Mouse (Mus musculus): ENCODE measurements around the gene Sparcl1. TPM values are rescaled to one million over a fixed set of nuclear protein-coding genes. Genes with fewer than 3 reads are reported as not detected.

Gene Sparcl1
- polyA plus RNA-seq, 1 experiment from 2014 or later: 183 TPM

DNA sequence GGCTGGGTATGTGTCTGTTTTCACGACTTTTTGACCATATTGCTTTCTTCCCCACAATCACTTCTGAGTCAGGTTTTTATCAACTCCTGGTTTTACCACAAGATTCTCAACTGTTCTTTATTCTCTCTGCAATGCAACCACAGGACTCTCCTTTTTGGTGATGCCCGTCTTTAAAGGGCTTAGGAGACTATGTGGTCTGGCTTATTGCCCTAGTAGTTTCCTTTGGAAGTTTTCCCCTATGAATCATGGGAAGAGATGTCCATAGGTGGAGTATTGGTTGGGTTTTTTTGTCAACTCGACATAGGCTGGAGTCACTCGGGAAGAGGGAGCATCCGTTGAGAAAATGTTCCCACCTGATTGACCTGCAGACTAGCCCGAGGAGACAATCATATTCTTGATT is 32.8 kb downstream of the Sparcl1 start:
- H3K27ac ChIP-seq (ENCODE audit: low read depth): no peak overlapping the region
- H3K9me3 ChIP-seq (ENCODE audit: control insufficient read depth, low read length): no peaks in the 10 kb centered on the region
- WGBS: 90% methylated on average over 6 of the region's 6 CpGs
- no peak overlapping the region for H3K4me2 ChIP-seq (ENCODE audit: low read length)
- no peaks in the 10 kb centered on the region; the same call in 1 of the 2 replicates for H3K4me1 ChIP-seq (replicated peaks; ENCODE audit: control insufficient read depth, insufficient read depth, low read length)
- no peaks in the 10 kb centered on the region for H3K27me3 ChIP-seq (replicated peaks; ENCODE audit: control insufficient read depth, insufficient read depth, low read length)
- H3K36me3 ChIP-seq (ENCODE audit: control insufficient read depth, insufficient read depth, low read length): peaks cover 19% of the 10 kb centered on the region; the same call in 1 of the 2 replicates
- ATAC-seq (replicated peaks; ENCODE audit: low FRiP score, low TSS enrichment, low read depth): no peak
- H3K9ac ChIP-seq (ENCODE audit: low read length): no peak overlapping the region
- no peak for DNase-seq (ENCODE audit: low spot score)
- no peak overlapping the region for H3K4me3 ChIP-seq (ENCODE audit: low read depth, low read length)

DNA sequence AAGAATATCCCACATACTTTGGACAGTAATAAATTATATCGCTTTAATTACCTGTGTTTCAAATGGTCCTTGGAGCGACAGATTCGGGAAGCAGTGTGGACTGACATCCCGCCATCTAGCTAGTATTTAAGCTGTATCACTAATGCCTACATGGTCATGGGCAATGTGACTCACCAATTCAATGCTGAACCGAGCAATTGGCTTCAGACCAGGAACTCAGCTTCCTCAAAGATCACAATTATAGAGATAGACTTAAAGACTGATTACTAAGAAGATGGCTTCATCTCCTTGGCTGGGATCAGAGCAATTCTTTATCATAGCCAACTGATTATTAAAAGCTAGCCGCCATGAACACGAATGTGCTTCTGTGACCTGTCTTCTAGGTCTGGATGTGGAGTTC is 36.0 kb downstream of the Sparcl1 start, which contains the start of gene Gm17660:
Gene Gm17660, minus strand, starts transcription at position 101 of the 400 bp plus-strand sequence.
- Histone ChIP-seq H3K4me3 (ENCODE audit: low read depth, low read length) (no peak within 1 kb of the TSS), H3K4me2 (ENCODE audit: low read length) (peak within 1 kb of the TSS; percentile 15), H3K9me3 (ENCODE audit: control insufficient read depth, low read length) (no peaks in the 10 kb centered on the region), H3K36me3 (ENCODE audit: control insufficient read depth, insufficient read depth, low read length) (0 out of 2 replicates have a peak, but pooled peaks cover 6% of the 10 kb centered on the region), H3K27me3 (replicated peaks; ENCODE audit: control insufficient read depth, insufficient read depth, low read length) (no peaks in the 10 kb centered on the region), H3K4me1 (replicated peaks; ENCODE audit: control insufficient read depth, insufficient read depth, low read length) (no peaks in the 10 kb centered on the region; the same call in 1 of the 2 replicates), H3K27ac (ENCODE audit: low read depth) (no peak within 1 kb of the TSS), H3K9ac (ENCODE audit: low read length) (no peak within 1 kb of the TSS)
- 95% methylated on average over 7 of the region's 7 CpGs for WGBS
- DNase-seq (ENCODE audit: low spot score): no peak
- no peak for ATAC-seq (replicated peaks; ENCODE audit: low FRiP score, low TSS enrichment, low read depth)

DNA sequence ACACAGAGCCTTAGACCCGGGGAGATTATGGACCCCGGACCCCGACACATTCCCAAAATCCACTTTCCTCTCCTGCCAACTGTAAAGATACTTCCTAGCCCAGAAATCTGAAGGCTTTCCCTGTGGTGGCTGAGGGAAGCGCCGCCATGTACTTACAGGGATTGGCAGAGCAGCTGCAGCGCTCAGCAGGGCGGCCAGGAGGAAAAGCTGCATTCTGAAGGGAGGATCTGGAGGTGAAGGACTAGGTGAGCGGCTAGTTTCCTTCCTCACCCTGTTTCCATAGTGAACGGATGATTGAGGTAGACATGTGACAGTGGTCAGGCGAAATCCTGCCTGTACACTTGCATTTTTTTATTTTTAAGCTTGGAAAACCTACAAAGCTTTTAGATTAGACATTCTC is 37.2 kb downstream of the Sparcl1 start:
- Histone ChIP-seq H3K9me3 (ENCODE audit: control insufficient read depth, low read length) (no peaks in the 10 kb centered on the region), H3K9ac (ENCODE audit: low read length) (no peak overlapping the region), H3K4me3 (ENCODE audit: low read depth, low read length) (no peak overlapping the region), H3K27ac (ENCODE audit: low read depth) (no peak overlapping the region), H3K36me3 (ENCODE audit: control insufficient read depth, insufficient read depth, low read length) (0 out of 2 replicates have a peak, but pooled peaks cover 6% of the 10 kb centered on the region), H3K27me3 (replicated peaks; ENCODE audit: control insufficient read depth, insufficient read depth, low read length) (no peaks in the 10 kb centered on the region), H3K4me2 (ENCODE audit: low read length) (no peak overlapping the region), H3K4me1 (replicated peaks; ENCODE audit: control insufficient read depth, insufficient read depth, low read length) (no peaks in the 10 kb centered on the region; the same call in 1 of the 2 replicates)
- ATAC-seq (replicated peaks; ENCODE audit: low FRiP score, low TSS enrichment, low read depth): no peak
- DNase-seq (ENCODE audit: low spot score): no peak
- 27% methylated on average over 10 of the region's 10 CpGs for WGBS

DNA sequence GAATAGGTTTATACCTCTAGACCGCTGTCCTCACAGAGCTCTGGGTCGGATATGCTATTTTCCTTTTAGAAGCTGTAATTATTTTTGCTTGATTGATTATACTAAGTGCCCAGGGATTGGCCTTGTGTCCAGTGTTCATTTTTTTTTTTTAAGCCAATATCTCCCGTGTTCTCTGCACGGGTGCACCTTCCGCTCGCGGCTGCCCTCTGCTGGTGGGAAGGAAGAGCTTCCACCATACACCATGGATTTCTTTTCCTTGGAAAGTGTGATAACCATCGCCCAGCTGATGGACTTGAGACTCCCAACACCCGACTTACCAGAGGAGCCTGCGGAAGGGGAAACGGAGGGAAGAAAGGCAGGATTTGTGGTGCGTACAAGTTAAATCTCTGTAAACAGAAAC is 39.1 kb downstream of the Sparcl1 start:
- H3K9ac ChIP-seq (ENCODE audit: low read length): no peak overlapping the region
- ATAC-seq (replicated peaks; ENCODE audit: low FRiP score, low TSS enrichment, low read depth): 0 out of 2 replicates have a peak, but pooled peaks have one; percentile 47
- 25% methylated on average over 12 of the region's 12 CpGs for WGBS
- no peaks in the 10 kb centered on the region for H3K36me3 ChIP-seq (ENCODE audit: control insufficient read depth, insufficient read depth, low read length)
- no peak overlapping the region for H3K27ac ChIP-seq (ENCODE audit: low read depth)
- H3K27me3 ChIP-seq (replicated peaks; ENCODE audit: control insufficient read depth, insufficient read depth, low read length): no peaks in the 10 kb centered on the region
- DNase-seq (ENCODE audit: low spot score): peak; percentile 81
- H3K4me2 ChIP-seq (ENCODE audit: low read length): no peak overlapping the region
- H3K4me3 ChIP-seq (ENCODE audit: low read depth, low read length): no peak overlapping the region
- H3K9me3 ChIP-seq (ENCODE audit: control insufficient read depth, low read length): no peaks in the 10 kb centered on the region
- H3K4me1 ChIP-seq (replicated peaks; ENCODE audit: control insufficient read depth, insufficient read depth, low read length): no peaks in the 10 kb centered on the region; the same call in 1 of the 2 replicates

DNA sequence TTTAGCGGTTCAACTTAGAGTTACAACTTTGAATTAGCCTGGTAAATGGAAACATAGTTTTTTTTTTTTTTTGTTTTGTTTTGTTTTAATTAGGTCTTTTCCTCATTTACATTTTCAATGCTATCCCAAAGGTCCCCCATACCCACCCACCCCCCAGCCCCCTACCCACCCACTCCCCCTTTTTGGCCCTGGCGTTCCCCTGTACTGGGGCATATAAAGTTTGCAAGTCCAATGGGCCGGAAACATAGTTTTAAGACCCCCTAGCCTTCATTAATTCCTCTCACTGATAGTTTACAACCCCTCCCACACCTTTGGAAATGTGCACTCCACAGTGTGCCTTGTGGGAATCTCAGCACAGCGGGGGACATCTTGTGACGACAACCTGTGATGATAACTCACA is 39.9 kb downstream of the Sparcl1 start:
- DNase-seq (ENCODE audit: low spot score) (no peak), ATAC-seq (replicated peaks; ENCODE audit: low FRiP score, low TSS enrichment, low read depth) (peak; percentile 83)
- WGBS: 87% methylated on average over 5 of the region's 5 CpGs

DNA sequence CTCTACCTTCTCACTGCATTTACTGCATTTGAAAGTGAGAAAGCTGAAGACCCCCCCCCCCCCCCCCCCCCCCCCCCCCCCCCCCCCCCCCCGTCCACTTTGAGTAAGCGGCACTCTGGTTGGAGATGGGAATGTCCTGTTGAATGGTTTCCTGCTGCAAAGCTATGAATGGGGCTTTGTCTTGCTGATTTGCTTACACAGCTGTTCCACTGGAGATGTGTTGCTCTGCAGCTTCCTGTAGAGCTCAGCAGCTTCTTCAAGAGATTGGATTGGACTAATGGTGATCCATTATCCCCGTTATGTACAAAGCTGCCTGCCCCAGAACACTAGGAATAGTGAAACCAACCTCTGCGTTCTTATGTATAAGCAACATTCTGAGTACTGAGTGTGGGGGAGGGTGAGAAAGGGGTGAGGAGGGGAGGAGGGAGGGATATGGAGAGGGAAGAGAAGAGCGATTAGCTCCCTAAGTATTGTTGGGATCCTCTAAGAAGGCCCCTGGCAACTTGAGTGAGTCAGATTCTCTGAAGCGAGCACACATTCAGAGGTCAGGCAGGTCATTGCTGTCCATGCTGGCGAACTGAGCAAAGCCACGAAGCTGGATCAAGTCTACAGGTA is 41.2 kb downstream of the Sparcl1 start:
- Histone ChIP-seq H3K27me3 (replicated peaks; ENCODE audit: control insufficient read depth, insufficient read depth, low read length) (no peaks in the 10 kb centered on the region), H3K27ac (ENCODE audit: low read depth) (peak overlapping the region; percentile 64), H3K9ac (ENCODE audit: low read length) (no peak overlapping the region), H3K4me2 (ENCODE audit: low read length) (peak overlapping the region; percentile 30; the same call in 1 of the 2 replicates), H3K4me3 (ENCODE audit: low read depth, low read length) (no peak overlapping the region), H3K4me1 (replicated peaks; ENCODE audit: control insufficient read depth, insufficient read depth, low read length) (no peaks in the 10 kb centered on the region; the same call in 1 of the 2 replicates), H3K36me3 (ENCODE audit: control insufficient read depth, insufficient read depth, low read length) (no peaks in the 10 kb centered on the region), H3K9me3 (ENCODE audit: control insufficient read depth, low read length) (no peaks in the 10 kb centered on the region)
- peak; percentile 89 for ATAC-seq (replicated peaks; ENCODE audit: low FRiP score, low TSS enrichment, low read depth)
- 31% methylated on average over 6 of the region's 8 CpGs for WGBS
- peak; percentile 62 for DNase-seq (ENCODE audit: low spot score)

More for the DNA sequence above, 39.9 kb downstream of the Sparcl1 start:
- H3K9ac ChIP-seq (ENCODE audit: low read length): no peak overlapping the region
- H3K4me3 ChIP-seq (ENCODE audit: low read depth, low read length): no peak overlapping the region
- no peaks in the 10 kb centered on the region for H3K9me3 ChIP-seq (ENCODE audit: control insufficient read depth, low read length)
- no peaks in the 10 kb centered on the region; the same call in 1 of the 2 replicates for H3K4me1 ChIP-seq (replicated peaks; ENCODE audit: control insufficient read depth, insufficient read depth, low read length)
- H3K36me3 ChIP-seq (ENCODE audit: control insufficient read depth, insufficient read depth, low read length): no peaks in the 10 kb centered on the region
- H3K27ac ChIP-seq (ENCODE audit: low read depth): no peak overlapping the region
- no peaks in the 10 kb centered on the region for H3K27me3 ChIP-seq (replicated peaks; ENCODE audit: control insufficient read depth, insufficient read depth, low read length)
- no peak overlapping the region for H3K4me2 ChIP-seq (ENCODE audit: low read length)

DNA sequence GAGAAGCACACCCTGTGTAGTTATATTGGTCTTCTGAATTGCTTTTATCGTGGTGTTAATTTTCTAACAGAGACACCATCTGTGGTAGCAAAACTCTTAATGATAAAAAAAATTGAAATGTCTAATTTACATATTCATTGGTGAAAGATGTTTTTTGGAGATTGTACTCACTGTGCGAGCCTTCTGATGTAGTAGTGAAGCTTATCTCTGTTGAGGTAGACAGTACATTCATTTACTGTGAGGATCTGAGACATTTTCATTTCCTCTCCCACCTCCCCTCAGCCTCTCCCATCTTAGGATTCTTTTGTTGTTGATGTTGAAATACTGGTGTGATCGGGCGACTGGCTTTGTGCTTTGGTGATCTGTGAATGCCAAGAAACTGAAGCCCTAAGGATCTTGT is 42.5 kb downstream of the Sparcl1 start:
- H3K9me3 ChIP-seq (ENCODE audit: control insufficient read depth, low read length): no peaks in the 10 kb centered on the region
- H3K4me2 ChIP-seq (ENCODE audit: low read length): no peak overlapping the region
- H3K27me3 ChIP-seq (replicated peaks; ENCODE audit: control insufficient read depth, insufficient read depth, low read length): no peaks in the 10 kb centered on the region
- H3K9ac ChIP-seq (ENCODE audit: low read length): no peak overlapping the region
- H3K27ac ChIP-seq (ENCODE audit: low read depth): no peak overlapping the region
- H3K4me3 ChIP-seq (ENCODE audit: low read depth, low read length): no peak overlapping the region
- H3K36me3 ChIP-seq (ENCODE audit: control insufficient read depth, insufficient read depth, low read length): no peaks in the 10 kb centered on the region
- 88% methylated on average over 4 of the region's 4 CpGs for WGBS
- ATAC-seq (replicated peaks; ENCODE audit: low FRiP score, low TSS enrichment, low read depth): no peak
- no peak for DNase-seq (ENCODE audit: low spot score)
- no peaks in the 10 kb centered on the region for H3K4me1 ChIP-seq (replicated peaks; ENCODE audit: control insufficient read depth, insufficient read depth, low read length)

DNA sequence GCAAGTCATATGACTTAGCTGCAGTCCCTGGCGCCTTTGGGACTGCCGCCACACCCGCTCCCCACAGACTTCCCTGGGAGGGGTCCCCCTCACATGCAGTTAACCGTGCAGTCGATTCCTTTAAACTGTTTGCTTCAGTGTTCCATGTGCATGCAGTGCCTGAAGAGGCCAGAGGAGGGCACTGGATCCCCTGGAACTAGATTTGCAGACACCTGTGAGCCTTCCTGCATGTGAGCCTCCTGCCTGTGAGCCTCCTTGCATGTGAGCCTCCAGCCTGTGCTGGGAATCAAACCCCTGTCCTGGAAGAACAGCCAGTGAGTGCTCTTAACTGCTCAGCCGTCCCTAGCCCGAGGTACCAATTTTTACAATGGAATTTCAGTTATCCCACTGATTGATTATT is 44.8 kb downstream of the Sparcl1 start:
- H3K4me2 ChIP-seq (ENCODE audit: low read length): no peak overlapping the region
- H3K9ac ChIP-seq (ENCODE audit: low read length): no peak overlapping the region
- H3K27ac ChIP-seq (ENCODE audit: low read depth): no peak overlapping the region
- ATAC-seq (replicated peaks; ENCODE audit: low FRiP score, low TSS enrichment, low read depth) (no peak; the same call in 1 of the 2 replicates), DNase-seq (ENCODE audit: low spot score) (no peak)
- WGBS: 91% methylated on average over 7 of the region's 7 CpGs
- H3K36me3 ChIP-seq (ENCODE audit: control insufficient read depth, insufficient read depth, low read length): peaks cover 13% of the 10 kb centered on the region
- no peaks in the 10 kb centered on the region for H3K27me3 ChIP-seq (replicated peaks; ENCODE audit: control insufficient read depth, insufficient read depth, low read length)
- no peaks in the 10 kb centered on the region for H3K9me3 ChIP-seq (ENCODE audit: control insufficient read depth, low read length)
- no peak overlapping the region for H3K4me3 ChIP-seq (ENCODE audit: low read depth, low read length)
- H3K4me1 ChIP-seq (replicated peaks; ENCODE audit: control insufficient read depth, insufficient read depth, low read length): no peaks in the 10 kb centered on the region

All from intestine, embryonic 14.5 days (tissue).